Mouse (Mus musculus) testis, adult 2 months (tissue): ENCODE measurements at regions not wholly inside any gene's neighbourhood (a gene's known extent, or its start where the extent isn't known, plus 50 kb on each side); places are given as distances from the start of the nearest gene placed in this dataset.

Experiments
- CTCF ChIP-seq: fragments of 200-500 bp; IDR thresholded peaks from 2 replicates; pipeline ENCODE4 v1.5.1; 2012; ENCODE audit warnings: low read depth, mild to moderate bottlenecking, inconsistent platforms, low read length, moderate library complexity; ENCODE audit not compliant: control insufficient read depth, insufficient read depth, insufficient replicate concordance
- POLR2A ChIP-seq: fragments of 200-500 bp; IDR thresholded peaks from 2 replicates; pipeline ENCODE4 v1.6.1; 2012; ENCODE audit warnings: low read depth, mild to moderate bottlenecking, inconsistent platforms, low read length, moderate library complexity; ENCODE audit not compliant: control insufficient read depth

DNA sequence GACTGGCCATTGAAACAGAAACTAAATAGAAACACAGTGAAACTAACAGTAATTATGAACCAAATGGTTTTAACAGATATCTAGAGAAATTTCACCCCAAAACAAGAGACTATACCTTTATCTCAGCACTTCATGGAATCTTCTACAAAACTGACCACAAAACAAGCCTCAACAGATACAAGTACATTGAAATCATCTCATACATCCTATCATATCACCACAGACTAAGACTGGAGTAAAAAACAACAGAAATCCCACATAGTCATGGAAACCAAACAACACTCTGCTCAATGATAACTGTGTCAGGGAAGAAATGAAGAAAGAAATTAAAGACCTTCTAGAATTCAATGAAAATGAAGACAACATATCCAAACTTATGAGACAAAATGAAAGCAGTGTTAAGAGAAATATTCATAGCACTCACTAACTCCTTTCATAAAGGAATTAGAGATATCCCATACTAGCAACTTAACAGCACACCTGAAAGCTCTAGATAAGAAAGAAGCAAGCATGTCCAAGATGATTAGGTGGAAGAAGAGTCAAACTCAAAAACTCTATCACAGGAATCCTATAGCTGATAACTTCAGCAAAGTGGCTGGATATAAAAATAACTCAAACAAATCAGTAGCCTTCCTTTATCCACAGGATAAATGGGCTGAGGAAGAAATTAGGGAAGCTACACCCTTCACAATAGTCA, 89.0 kb downstream of the Alx1 start:
- TF ChIP-seq CTCF (no peak), POLR2A (no peak)
